Mouse (Mus musculus) erythroid progenitor cell, adult 5-6 weeks (primary cell): ENCODE data around the gene Syce2. TPM values are rescaled to one million over a fixed set of nuclear protein-coding genes. Genes with fewer than 3 reads are reported as not detected.
A peak's percentile ranks its signal among the peaks of the same experiment; 100 is the strongest.
"Not testable (repeated sequence)": the region's sequence is repeated elsewhere in the genome, so short reads cannot be mapped to it uniquely, and the experiment has no call there.

Experiments used
- ATAC-seq: replicated peaks from 2 replicates; pipeline ENCODE4 v1.8.0; 2016; ENCODE audit warnings: moderate number of reproducible peaks, mild to moderate bottlenecking, moderate TSS enrichment, inconsistent platforms; ENCODE audit not compliant: poor library complexity, low FRiP score, severe bottlenecking
- total RNA-seq, 2 experiments: library from RNA; stranded (forward) in 1 of 2; stranded (reverse) in 1 of 2; fragments of 150-400 nt in 1 of 2; fragments of 186-747, 209-891 nt in 1 of 2; gene quantifications; 2 replicates each; pipeline versions ENCODE4 v1.2.3 to v1.2.4; 2015 to 2017; ENCODE audit warnings: low replicate concordance in 2 of 2

The Syce2 gene
- total RNA-seq (2015; ENCODE audit: low replicate concordance) (65.2 and 133 TPM in 2 replicates), total RNA-seq (2017; ENCODE audit: low replicate concordance) (9.2 and 29.9 TPM in 2 replicates)

GRCm38 (mm10) chr8:84871376-84872308 is at the start of gene Syce2:
Syce2 (plus strand) TSS chr8:84872111.
- peak; percentile 80 for ATAC-seq

GRCm38 (mm10) chr8:84822723-84823122 is 49.2 kb upstream of the Syce2 start, which contains the start of gene Dand5:
Dand5 (minus strand) TSS chr8:84822823.
- ATAC-seq = no peak

GRCm38 (mm10) chr8:84823653-84824052 is 48.3 kb upstream of the Syce2 start:
- ATAC-seq = peak; percentile 98

GRCm38 (mm10) chr8:84825636-84826035 is 46.3 kb upstream of the Syce2 start:
- ATAC-seq = no peak

GRCm38 (mm10) chr8:84826518-84826917 is 45.4 kb upstream of the Syce2 start:
- not testable (repeated sequence) for ATAC-seq

- peak; percentile 81 for ATAC-seq
Measured at GRCm38 (mm10) chr8:84831490-84831889, 40.4 kb upstream of the Syce2 start, which contains the start of gene Gadd45gip1. Gadd45gip1 (plus strand) TSS chr8:84831522.

- ATAC-seq = peak; percentile 78
Measured at GRCm38 (mm10) chr8:84832034-84832717, 39.7 kb upstream of the Syce2 start.

GRCm38 (mm10) chr8:84832759-84833742 is 38.9 kb upstream of the Syce2 start:
- no peak for ATAC-seq

- no peak for ATAC-seq
Measured at GRCm38 (mm10) chr8:84834002-84834865, 37.7 kb upstream of the Syce2 start.

GRCm38 (mm10) chr8:84834866-84835855 is 36.8 kb upstream of the Syce2 start:
- no peak for ATAC-seq

GRCm38 (mm10) chr8:84837149-84837911 is 34.6 kb upstream of the Syce2 start:
- no peak for ATAC-seq

- ATAC-seq = no peak
Measured at GRCm38 (mm10) chr8:84837912-84838470, 33.9 kb upstream of the Syce2 start.

- peak; percentile 81 for ATAC-seq
Measured at GRCm38 (mm10) chr8:84838513-84838912, 33.4 kb upstream of the Syce2 start.

- no peak for ATAC-seq
Measured at GRCm38 (mm10) chr8:84839411-84839810, 32.5 kb upstream of the Syce2 start.

- ATAC-seq = no peak
Measured at GRCm38 (mm10) chr8:84839875-84840247, 32.0 kb upstream of the Syce2 start.

- peak; percentile 77 for ATAC-seq
Measured at GRCm38 (mm10) chr8:84840248-84840999, 31.5 kb upstream of the Syce2 start, which contains the start of gene Rad23a. Rad23a (minus strand) TSS chr8:84840665.
